33 mouse cellular contexts compared by ENCODE assay signal in genomic region chr11:72084337-72084736, GRCm38 (mm10). TPM values are rescaled to one million over a fixed set of nuclear protein-coding genes. Genes with fewer than 3 reads are reported as not detected.
A peak's percentile ranks its signal among the peaks of the same experiment; 100 is the strongest.
DNase-seq lines count a peak whose midpoint lies in the region; TF ChIP-seq lines count a peak whose summit lies in the region.
"Had no signal": no experiment of that assay in that cellular context is flagged by ENCODE, and none has a peak within 500 bp of the region (broad histone marks: within the 10 kb centered on the region; RNA-seq: fewer than 3 reads in every experiment).

No protein-coding gene starts in this region.

- peak overlapping the region; percentile 99 for H3K27ac ChIP-seq in olfactory bulb, adult 2 months (ENCODE audit: insufficient read depth, low read depth, low read length)
- H3K27ac ChIP-seq: embryonic facial prominence, embryonic 10.5 days; embryonic facial prominence, embryonic 13.5 days; forebrain, embryonic 12.5 days; forebrain, embryonic 15.5 days; gastrocnemius, adult 2 months; heart, adult 2 months; heart, embryonic 10.5 days; heart, embryonic 13.5 days; hindbrain, embryonic 12.5 days; hindbrain, embryonic 15.5 days had no signal

- TF ChIP-seq POLR2A in olfactory bulb, adult 2 months (IDR thresholded peaks at IDR 0.05; ENCODE audit: insufficient read depth, low read depth, low read length): no peak

- WGBS in olfactory bulb, adult 2 months: 90% methylated on average over 15 of the region's 15 CpGs

- H3K4me1 ChIP-seq in olfactory bulb, adult 2 months (ENCODE audit: control insufficient read depth, insufficient read depth, low read length): peaks cover 64% of the 10 kb centered on the region

- H3K4me3 ChIP-seq in olfactory bulb, adult 2 months (ENCODE audit: insufficient read depth, low read depth, low read length): no peak overlapping the region
- H3K4me3 ChIP-seq: embryonic facial prominence, embryonic 10.5 days; embryonic facial prominence, embryonic 13.5 days; erythroblast, embryonic 14.5 days; forebrain, embryonic 12.5 days; forebrain, embryonic 15.5 days; gastrocnemius, adult 2 months; heart, adult 2 months; heart, embryonic 10.5 days; heart, embryonic 13.5 days; hindbrain, embryonic 12.5 days; hindbrain, embryonic 15.5 days had no signal

- TF ChIP-seq CTCF in olfactory bulb, adult 2 months (IDR thresholded peaks at IDR 0.05; ENCODE audit: insufficient read depth, low read depth, low read length): no peak

- peak; percentile 46 to 47 for DNase-seq in left cerebral cortex, adult 18-20 months (ENCODE audit: low spot score in 2 of 2)
- no peak for DNase-seq in left cerebral cortex, adult 11 months (ENCODE audit: low spot score)
- DNase-seq in right cerebral cortex, adult 18-20 months: peak; percentile 71
- no peak for DNase-seq in right cerebral cortex, postnatal 14 days
- peak; percentile 49 to 69 for DNase-seq in right cerebral cortex, postnatal 36 days (ENCODE audit: low spot score in 2 of 2)
- no peak for DNase-seq in testis, postnatal 14 days (ENCODE audit: low spot score)
- no peak for DNase-seq in cerebellum, postnatal 14 days
- DNase-seq: adrenal gland, postnatal 10 days; adrenal gland, postnatal 36 days; B cell, adult 2 months; cerebellum, adult 11 months; cerebellum, adult 2 months; cerebellum, adult 9-11 months; cerebellum, postnatal 36 days; embryo, embryonic 11 days; gastrocnemius, adult 2 months; gastrocnemius, postnatal 36 days; heart, adult 2 months had no signal

RNA-seq across cellular contexts. Expression of gene Pimreg, which starts 42.5 kb away (rescaled TPM):
- not detected for total RNA-seq in left cerebral cortex, adult 18-20 months (2021)
- not detected in 2 replicates for polyA plus RNA-seq in olfactory bulb, adult 2 months (2012; ENCODE audit: insufficient read depth, insufficient read length, low replicate concordance, missing spikeins)
- total RNA-seq: G1E; gastrocnemius, adult 2 months had no signal
- polyA plus RNA-seq: G1E had no signal

RNA-seq across cellular contexts. Expression of gene Aipl1, which starts 47.0 kb away (rescaled TPM):
- not detected for total RNA-seq in left cerebral cortex, adult 18-20 months (2021)
- polyA plus RNA-seq in olfactory bulb, adult 2 months (2012; ENCODE audit: insufficient read depth, insufficient read length, low replicate concordance, missing spikeins): not detected in 2 replicates
- total RNA-seq: adrenal gland, adult 18-20 months; adrenal gland, postnatal 36 days; gastrocnemius, adult 2 months; gastrocnemius, postnatal 36 days; heart, adult 2 months; heart, postnatal 25 days had no signal
- polyA plus RNA-seq: G1E had no signal

RNA-seq across cellular contexts. Expression of gene Pitpnm3, which starts 51.2 kb away (rescaled TPM):
- total RNA-seq in left cerebral cortex, adult 18-20 months (2021): 10 to 100 TPM; 80.5 to 83.2 TPM
- not detected in 2 replicates for polyA plus RNA-seq in olfactory bulb, adult 2 months (2012; ENCODE audit: insufficient read depth, insufficient read length, low replicate concordance, missing spikeins)
- total RNA-seq: granulocyte monocyte progenitor cell, adult 5-6 weeks; hematopoietic stem cell, adult 5-6 weeks had no signal
- polyA plus RNA-seq: erythroblast, embryonic 14.5 days had no signal

Comparison
In these comparisons a context has a peak if more than half of its experiments do, and no peak if none do; other contexts are left out.
1. DNase-seq: peak in left cerebral cortex, adult 18-20 months (2 of 2), right cerebral cortex, adult 18-20 months (single experiment) and right cerebral cortex, postnatal 36 days (2 of 2); none in left cerebral cortex, adult 11 months (single experiment), right cerebral cortex, postnatal 14 days (single experiment), testis, postnatal 14 days (single experiment) and cerebellum, postnatal 14 days (0 of 2).